Mouse (Mus musculus): ENCODE results near the gene Csnk1d.
A peak's percentile ranks its signal among the peaks of the same experiment; 100 is the strongest.

The Csnk1d gene

DNA sequence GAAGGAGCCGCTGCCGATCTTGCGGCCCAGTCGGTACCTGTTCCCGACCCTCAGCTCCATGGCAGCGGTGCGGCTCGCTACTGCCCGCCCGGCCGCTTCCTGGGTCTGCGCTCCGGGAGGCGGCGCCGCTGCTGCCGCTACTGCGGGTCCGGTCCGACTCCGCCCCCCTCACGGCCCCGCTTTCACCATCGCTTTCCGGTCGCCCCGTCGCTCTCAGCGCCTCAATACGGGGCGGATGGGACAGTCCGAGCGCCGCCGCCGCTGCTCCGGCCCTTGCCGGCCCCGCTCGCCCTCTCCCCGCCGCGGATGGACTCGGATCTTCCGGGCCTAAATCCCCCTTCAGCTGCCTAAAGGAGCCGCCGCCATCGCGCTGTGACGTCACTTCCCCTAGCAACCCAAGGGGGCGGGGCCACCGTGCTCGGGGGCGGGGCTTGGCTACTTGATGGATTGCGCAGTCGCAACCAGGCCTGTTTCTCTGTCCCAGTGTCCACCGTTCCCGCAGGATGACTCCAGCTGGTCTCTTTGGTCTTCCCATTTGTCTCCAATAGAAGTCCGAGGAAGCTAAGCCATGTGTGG lies at the start of gene Csnk1d:
Gene Csnk1d, minus strand, starts transcription at position 380 of the 576 bp plus-strand sequence.
- DNase-seq (ENCODE audit: low spot score in 2 of 2) = peak; percentile 97 to 100

DNA sequence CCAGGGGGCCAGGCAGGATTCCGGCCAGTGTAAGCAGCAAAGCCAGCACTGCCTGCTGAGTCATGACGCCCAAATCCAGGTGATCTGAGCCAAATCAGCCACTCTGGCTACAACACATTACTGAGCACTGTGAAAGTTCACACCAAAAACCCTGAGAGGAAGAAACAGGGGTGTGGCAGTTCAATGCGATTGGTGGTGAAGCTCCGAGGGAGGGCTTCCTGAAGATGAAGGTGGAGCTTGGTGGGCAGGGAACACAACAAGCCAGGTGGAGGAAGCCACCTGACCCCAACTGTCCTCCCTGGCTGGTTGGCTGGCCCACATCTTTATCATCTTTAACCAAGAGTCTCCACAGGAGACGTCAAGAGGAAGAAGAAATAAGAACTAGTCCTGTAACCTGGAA lies 48.2 kb upstream of the Csnk1d start, which contains the start of gene Cd7:
Gene Cd7, minus strand, starts transcription at position 117 of the 400 bp plus-strand sequence.
- DNase-seq (ENCODE audit: low spot score in 2 of 2) = no peak

DNA sequence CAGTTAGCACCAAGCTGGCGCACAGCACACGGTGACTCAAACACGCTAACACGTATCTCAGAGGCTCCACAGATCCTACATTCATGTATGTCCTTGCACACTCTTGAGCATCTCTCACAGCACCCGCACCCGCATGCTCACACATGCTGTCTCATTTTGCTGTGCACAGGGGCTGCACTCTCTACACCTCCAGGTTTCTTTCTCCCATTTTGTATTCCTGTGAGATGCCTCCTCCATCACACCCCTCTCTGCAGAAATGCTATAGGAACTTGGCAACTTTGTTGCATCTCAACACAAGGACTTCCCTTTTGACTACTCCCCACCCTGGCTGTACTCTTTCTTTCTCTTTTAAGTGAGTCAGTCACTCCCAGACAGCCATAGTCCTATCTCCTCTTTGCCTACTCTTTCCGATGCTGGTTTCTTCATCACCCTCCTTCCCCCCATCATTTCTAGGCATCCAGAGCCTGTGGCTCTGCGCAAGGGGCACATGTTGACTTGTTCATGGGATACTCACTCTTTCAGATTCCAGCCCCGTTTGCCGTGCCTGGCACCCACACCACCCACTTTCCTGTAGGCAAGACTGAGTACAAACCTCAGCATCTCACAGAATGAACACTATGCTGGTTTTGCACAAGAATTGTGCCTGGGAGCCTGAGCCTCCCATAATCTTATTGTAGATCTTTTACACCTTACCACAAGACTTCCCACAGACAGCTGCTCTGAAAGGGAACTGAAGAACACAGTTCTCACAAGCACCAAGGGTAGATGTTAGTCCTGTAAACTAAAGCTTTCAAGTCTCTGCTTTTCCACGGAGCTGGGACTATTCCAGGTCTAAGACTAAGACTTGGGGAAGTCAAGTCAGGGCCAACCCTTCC lies 47.5 kb upstream of the Csnk1d start:
- DNase-seq (ENCODE audit: low spot score in 2 of 2) = no peak

DNA sequence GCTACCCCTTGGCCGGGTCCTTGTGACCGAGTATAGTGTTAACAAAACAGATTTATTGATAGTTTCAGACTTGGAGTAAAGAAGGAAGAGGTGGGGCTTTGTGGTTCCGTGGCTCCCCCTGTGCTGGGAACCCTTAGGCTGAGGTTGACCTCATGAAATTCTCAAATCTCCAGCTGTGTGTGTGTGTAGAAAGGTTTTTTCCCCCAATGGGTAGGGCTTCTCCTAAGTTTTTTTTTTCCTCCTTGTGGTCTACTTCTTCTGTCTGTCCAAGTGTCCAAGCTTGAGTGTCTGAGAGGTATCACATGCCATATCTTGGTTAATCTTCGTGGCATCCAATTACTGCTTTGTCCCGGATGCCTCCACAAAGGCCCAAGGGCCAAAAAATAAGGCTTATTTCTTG lies 42.0 kb upstream of the Csnk1d start:
- DNase-seq (ENCODE audit: low spot score in 2 of 2) = no peak

DNA sequence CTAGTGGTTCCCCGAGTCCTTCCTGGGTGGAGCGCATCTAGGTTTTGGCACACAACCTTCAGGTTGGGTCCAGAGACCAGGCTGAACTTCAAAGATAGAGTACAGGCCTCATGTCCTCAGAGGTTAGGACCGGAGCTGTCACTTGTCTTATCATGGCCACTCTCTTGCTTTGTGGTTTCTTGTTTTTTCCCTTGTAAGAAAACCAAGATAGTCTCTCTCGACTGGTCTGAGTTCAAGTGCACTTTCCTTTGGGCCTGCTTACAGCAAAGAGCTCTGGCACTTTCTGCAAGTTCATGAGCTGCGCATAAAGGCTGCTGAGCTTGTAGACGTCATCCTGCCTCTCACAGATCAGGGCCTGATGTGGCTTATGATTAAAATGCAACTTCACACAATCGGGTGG lies 36.1 kb upstream of the Csnk1d start:
- DNase-seq (ENCODE audit: low spot score in 2 of 2) = no peak

DNA sequence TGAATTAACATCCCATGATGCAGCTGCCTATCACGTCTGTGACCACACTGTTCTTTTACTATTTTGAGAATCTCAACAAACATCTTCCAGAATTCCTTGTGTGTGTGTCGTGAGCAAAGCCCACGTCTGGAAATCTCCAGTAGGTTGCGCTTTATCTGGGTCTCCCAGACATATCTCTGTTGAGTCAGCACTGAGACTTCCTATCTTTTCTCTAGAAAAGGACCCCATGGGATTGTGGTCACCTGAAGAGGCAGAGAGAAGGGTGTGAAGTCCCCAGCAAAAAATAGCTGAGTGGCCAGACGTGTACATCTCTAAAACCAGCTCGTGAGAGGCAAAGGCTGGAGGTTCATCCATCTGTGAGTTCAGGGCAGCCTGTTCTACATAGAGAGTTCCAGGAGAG lies 33.0 kb upstream of the Csnk1d start:
- no peak for DNase-seq (ENCODE audit: low spot score in 2 of 2)

DNA sequence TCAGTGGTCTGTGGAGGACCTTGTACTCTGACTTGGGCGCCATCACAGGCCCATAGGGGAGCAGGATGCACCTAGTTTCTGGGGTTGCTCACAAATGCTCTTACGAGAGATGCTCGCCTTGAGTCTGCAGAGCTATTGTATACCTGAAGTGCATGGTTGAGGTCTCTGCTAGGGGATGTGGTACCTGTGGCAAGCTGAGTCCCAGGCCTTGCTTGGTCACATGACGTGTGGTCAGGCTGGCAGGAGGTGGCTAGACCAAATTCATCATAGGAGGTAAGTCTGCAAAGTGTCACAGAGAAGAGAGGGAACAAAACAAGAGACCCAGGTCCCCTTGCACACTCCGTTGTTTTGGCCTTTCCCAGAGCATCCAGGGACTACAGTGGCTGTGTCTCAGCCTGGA lies 28.4 kb upstream of the Csnk1d start:
- DNase-seq (ENCODE audit: low spot score in 2 of 2) = no peak

DNA sequence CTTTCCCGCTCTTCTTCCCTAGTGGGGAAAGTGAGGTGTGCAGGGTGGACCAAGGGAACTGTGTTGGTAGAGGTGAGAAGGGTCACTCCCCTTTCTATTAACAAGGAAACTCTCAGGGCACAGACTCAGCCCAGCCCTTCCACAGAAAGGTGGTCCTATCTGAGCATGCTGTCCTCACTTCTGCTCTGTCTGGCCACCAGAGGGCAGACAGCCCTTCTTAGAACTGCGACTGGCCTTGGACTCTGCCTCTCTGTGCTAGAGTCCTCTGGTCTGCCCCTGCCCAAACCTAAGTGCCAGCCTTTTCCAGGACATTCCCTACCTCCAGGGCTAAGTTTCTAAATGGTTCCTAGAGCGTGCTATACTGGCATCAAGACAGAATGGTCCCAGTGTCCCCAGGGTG lies 26.6 kb upstream of the Csnk1d start:
- DNase-seq (ENCODE audit: low spot score in 2 of 2) = peak; percentile 42 to 44

DNA sequence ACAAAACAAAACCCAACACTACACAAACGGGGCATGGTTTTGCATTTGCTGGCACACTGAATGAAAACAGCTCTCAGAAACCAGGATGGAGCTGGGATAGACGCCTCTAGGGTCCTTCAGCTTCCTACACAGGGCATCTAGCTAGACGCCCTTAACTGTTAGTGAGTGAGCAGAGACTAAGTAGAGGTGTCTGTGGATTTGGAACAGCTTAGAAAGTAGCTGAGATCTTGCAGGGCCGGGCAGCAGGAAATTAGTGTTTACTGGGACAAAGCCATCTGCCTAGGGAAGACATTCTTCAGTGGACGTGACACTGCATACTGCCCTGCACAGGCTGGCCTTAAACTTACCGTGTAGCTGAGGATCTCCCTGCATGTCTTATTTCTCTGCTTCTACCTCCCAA lies 24.3 kb upstream of the Csnk1d start:
- no peak for DNase-seq (ENCODE audit: low spot score in 2 of 2)

DNA sequence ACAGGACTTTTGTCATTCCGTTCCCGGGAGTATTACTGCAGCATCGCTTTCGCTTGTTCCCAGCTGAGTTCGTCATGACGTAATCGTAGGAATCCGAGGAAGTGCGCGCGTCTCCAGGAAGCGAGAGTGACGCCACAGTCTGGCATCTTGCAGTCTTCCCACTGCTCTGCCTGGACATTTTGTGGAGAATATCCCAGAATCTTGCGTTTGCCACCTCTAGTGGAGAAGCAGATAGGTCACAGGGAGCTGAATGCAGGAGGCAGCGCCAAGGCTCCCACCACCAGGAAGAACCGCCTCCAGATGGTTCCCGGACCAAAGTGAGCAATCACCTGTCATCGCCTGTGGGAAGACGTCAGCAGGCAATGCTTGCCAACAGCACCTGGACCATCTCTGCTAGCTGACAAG lies 23.8 kb upstream of the Csnk1d start:
- DNase-seq (ENCODE audit: low spot score in 2 of 2) = no peak

DNA sequence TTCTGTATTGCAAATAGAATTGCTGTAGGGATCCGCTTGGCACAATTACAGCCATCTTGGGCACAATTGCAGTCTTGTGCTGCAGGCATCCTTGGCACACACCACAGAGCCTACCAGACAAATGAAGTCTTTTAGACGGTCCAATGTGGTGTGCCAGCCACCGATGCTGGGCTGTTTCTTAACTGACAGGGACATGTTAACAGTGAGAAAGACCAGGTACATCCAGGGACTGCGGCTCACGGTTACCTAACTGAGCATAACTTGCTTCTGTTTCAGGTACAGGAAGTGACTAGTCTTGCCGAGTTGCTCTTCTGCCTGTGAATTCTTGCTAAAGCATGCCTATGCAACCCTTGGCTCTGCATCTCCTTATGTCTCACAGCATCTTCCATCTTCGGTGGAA lies 22.5 kb upstream of the Csnk1d start:
- no peak for DNase-seq (ENCODE audit: low spot score in 2 of 2)

DNA sequence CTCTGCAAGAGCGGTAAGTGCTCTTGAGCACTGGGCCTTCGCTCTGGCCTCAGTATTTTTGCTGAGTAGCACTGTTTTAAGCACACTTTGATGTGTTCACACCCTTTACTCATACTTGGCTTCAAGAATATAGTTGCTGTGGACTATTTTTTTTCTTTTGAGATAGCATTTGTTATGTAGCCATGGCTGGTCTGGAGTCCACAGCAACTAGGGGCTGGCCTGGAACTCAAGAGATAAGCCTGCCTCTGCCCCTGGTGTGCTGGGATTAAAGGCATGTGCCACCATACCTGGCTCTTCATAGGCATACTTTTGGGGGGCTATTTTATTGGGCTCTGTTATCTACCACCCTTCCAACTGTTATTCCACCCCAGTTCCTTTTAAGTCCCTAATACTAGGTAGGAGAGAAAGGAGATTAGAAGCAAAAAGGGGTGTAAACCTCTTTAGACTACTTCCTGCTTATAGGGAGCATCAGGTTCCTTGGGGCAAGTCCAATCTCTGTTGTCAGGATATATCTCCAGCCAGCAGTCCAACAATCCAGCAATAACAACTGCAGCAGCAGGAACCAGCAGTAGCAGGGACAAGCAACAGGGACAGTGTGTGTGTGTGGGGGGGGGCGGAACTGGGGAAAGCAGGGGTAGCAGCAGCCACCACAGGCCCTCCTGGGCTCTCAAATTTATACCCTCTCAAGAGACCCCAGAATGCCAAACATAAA lies 19.1 kb upstream of the Csnk1d start:
- no peak for DNase-seq (ENCODE audit: low spot score in 2 of 2)

DNA sequence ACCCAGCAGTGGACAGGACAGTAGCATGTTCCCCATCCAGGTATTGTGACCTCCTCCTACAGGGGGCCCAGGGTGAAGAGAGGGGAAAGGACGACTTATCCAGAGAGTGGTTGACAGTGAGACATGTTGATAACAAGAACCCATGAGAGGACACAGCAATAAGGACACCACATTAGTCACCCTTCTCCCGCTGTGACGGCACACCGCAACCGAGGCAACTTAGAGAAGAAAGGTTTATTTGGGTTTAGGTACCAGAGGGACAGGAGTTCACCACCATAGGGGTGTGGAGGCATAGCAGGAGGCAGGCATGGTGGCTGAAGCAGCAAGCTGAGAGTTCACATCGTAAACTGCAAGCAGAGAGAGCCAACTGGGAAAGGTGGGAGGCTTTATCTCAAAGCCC lies 15.1 kb upstream of the Csnk1d start:
- DNase-seq (ENCODE audit: low spot score in 2 of 2) = no peak

DNA sequence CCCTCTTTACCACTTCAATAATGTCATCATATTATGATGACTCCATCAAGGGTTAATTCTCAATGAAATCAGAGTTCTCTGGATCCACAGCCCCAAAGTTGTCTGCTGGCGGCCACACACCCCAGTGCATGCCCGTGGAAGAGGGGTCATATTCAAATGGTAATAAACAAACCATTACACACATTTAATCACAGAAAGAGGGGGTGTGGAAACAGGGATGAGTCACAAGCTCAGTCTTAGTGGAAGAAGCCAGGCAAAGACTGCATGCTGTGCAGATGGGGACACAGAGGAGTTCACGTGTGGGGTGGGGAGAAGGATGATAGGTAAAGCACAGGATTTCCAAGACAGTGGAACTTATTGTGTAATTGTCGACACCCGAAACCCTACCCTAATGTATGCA lies 13.2 kb upstream of the Csnk1d start:
- DNase-seq (ENCODE audit: low spot score in 2 of 2) = no peak

DNA sequence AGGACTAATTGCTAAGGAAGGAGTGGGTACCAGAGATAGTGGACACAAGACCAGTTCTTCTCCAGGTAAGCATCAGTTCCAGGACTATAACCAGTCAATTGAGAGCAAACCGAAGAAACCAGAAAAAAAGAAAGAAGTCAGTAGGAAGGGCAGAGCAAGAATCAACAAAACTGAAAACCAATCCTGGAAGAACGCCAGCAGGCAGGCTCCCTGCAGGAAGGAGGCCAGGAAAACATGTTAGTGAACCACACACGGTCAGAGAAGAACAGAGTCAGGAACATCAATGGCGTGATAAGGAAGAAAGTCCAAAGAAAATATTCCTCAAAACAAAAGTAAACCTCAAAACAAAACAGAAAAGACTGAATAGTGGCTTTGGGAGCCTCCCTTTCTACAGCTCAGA lies 10.8 kb upstream of the Csnk1d start:
- DNase-seq (ENCODE audit: low spot score in 2 of 2) = no peak

DNA sequence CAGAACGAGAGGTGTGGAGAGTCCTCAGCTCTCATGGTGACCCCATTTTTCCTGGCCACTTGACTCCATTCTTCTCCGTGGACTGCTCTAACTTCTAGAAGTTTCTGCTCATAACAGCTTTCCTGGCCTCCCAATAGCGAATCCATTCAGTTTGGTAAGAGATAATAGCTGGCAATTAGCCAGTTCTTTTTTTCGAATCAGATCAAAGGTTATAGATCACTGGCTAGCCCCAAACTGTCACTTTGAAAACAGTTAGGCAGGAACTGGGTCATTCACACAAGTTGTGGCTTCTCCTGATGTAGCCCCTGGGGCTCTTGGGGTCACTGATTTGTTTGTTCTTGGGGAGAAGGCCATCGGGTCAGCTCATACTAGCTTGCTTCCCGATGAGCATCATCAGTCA lies 3.6 kb upstream of the Csnk1d start:
- DNase-seq (ENCODE audit: low spot score in 2 of 2) = no peak

DNA sequence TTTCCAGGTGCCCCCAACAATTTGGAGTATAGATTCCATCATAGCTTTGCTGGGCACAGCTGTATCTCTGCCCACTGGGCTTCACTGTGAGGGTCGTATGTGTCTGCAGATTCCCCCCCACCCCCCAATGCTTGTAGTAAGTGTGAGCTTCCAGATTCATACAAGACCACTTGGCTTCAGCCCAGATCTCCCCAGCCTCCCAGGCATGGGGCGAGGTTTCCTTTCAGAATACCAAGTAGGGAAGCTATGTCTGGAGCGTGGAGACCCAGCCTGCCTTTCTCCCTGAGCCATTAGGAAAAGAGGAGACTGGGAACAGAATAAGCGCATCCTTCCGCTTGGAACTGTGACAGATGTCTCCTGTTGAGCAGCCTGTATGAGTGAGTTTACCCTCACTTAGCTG lies 2.5 kb upstream of the Csnk1d start:
- DNase-seq (ENCODE audit: low spot score in 2 of 2) = no peak

DNA sequence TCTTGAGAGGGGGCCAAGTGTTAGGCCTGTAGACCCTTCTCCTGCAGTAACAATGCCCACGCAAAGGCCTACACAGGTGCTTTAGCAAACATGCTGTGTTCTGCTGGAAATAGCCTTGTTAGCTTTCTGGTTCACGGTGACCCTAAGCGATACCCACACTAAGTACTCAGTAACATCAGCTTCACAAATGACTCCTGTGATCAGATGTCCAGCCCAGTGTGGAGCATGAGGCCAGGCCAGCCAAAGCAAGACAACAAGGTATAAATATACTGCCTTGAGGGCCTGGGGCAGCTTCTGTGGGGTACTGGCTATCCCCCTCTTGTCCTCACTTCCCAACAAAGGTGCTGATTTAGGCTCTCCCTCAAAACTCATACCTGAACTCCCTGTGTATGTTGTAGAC lies 1.9 kb upstream of the Csnk1d start:
- DNase-seq (ENCODE audit: low spot score in 2 of 2) = no peak

DNA sequence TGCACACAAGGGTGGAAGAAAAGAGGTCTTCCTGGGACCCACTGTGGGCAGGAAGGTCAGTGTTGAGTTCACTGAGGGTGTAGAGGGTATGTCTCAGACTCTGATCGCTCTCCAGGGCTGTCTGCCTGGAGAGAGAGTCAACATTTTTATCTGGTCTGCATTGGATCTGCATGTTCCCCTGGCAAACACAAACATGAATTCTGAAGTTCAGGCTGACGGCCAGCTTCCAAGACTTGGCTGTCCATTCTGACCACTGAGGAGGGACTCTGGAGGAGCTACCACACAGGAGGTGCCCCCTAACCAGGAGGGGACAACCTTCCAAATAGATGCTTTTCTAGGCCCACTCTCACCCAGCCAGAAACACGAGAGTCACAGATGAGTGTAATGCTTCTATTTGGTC lies 661 bp upstream of the Csnk1d start:
- DNase-seq (ENCODE audit: low spot score in 2 of 2) = no peak

DNA sequence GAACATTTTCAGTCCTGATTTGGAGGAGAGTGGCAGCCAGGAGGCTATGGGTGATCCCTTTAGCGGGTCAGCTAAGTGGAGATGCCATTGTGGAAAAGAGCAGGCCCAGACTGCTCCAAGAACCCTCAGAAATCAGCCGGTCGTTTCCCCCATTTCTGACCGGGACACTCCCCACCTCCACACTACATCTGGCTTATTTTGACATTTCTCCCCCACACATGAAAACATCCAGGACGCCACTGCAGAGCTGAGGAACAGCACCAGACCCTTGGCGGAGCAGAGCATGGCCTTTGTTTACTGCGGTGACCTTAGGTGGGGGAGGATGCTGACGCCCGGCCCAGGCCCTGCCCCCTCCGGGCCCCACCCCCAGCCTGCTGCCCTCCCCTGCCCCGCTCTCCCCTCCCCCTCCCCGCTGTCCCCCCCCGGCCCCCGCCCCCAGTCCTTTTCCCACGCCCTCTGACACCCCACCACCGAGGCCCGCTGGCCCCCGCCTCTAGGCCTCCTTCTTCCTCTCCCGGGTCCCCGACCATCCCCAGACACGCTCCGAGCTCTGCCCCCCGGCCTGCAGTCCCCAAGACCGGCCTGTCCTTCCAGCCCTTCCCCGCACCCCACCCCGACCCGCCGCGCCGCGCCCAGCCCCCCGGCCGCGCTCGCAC lies 876 bp downstream of the Csnk1d start:
- peak; percentile 25 to 35 for DNase-seq (ENCODE audit: low spot score in 2 of 2)

DNA sequence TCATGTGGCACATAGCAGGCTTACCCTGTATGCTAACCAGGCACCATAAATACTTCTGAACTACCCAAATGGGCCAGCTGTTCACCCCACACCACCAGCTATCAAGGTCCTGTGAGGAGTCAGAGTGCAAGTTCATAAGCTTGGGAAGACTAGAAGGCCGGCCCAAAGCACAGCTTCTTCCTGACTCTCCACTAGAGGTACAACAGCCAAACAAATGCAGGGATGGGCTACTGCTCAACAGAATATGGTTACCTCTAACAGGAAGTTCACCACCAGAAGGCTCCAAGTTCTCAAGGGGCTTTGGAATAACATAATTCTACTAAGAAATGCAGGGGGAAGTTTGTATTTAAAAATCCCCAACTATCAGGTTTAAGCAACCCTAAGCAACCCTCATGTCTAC lies 1.6 kb downstream of the Csnk1d start:
- DNase-seq (ENCODE audit: low spot score in 2 of 2) = no peak

DNA sequence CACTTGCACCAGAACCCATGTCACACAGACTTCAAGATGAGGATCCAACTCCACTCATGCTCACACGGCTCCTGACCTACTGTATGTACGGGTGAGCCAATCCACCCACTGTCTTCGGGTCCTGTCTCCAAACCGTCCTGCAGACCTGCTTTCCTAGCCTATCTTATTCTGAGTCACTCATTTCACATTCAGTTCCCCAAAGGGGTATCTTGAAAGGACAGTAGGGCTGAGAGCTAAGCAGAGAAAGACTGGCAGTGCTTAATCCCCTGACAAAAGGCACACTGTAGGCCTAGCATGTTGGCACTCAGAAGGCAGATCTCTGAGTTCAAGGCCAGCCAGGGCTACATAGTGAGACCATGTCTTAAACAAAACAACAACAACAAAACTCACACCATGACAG lies 2.7 kb downstream of the Csnk1d start:
- no peak for DNase-seq (ENCODE audit: low spot score in 2 of 2)
